Mouse (Mus musculus) kidney, postnatal 0 days (tissue): ENCODE results near the gene Hspa12b. TPM values are rescaled to one million over a fixed set of nuclear protein-coding genes. Genes with fewer than 3 reads are reported as not detected.

Experiments
- ATAC-seq: fragments of 200-750 bp; cut with Nextera tagmentation; replicated peaks from 2 replicates; pipeline ENCODE4 v1.8.0; 2017; ENCODE audit warnings: low read depth, moderate number of reproducible peaks, moderate TSS enrichment, moderate library complexity; ENCODE audit not compliant: low FRiP score
- DNase-seq: peaks from one replicate; pipeline ENCODE4 v3.0.0-alpha.2; 2016; ENCODE audit warnings: low spot score
- H3K27ac ChIP-seq: fragments of 300-500 bp; sonication (generic); 2 replicates; pipeline ENCODE4 v1.5.1; 2014; ENCODE audit warnings: mild to moderate bottlenecking
- H3K27me3 ChIP-seq: fragments of 300-500 bp; sonication (generic); 2 replicates; pipeline ENCODE4 v1.6.1; 2014; ENCODE audit warnings: low read length, mixed read lengths; ENCODE audit not compliant: insufficient read depth
- H3K36me3 ChIP-seq: fragments of 300-500 bp; sonication (generic); 2 replicates; pipeline ENCODE4 v1.6.1; 2014; ENCODE audit warnings: low read length, mixed read lengths; ENCODE audit not compliant: insufficient read depth
- H3K4me1 ChIP-seq: fragments of 300-500 bp; sonication (generic); replicated peaks from 2 replicates; pipeline ENCODE4 v1.6.1; 2014; ENCODE audit warnings: antibody characterized with exemption, low read length, mixed read lengths; ENCODE audit not compliant: insufficient read depth
- H3K4me2 ChIP-seq: fragments of 300-500 bp; sonication (generic); 2 replicates; pipeline ENCODE4 v1.6.1; 2014; ENCODE audit warnings: mild to moderate bottlenecking, low read length, moderate library complexity, mixed read lengths
- H3K4me3 ChIP-seq: fragments of 300-500 bp; sonication (generic); replicated peaks from 2 replicates; pipeline ENCODE4 v1.5.1; 2014; ENCODE audit warnings: low read depth, low read length
- H3K9ac ChIP-seq: fragments of 300-500 bp; sonication (generic); 2 replicates; pipeline ENCODE4 v1.6.1; 2014; ENCODE audit warnings: low read depth, low read length
- H3K9me3 ChIP-seq: fragments of 300-500 bp; sonication (generic); replicated peaks from 2 replicates; pipeline ENCODE4 v1.6.1; 2016; ENCODE audit warnings: low read length, inconsistent platforms, mixed read lengths
- CTCF ChIP-seq: IDR thresholded peaks from 2 replicates; pipeline ENCODE4 v1.5.1; 2016; ENCODE audit warnings: antibody characterized with exemption, low read depth, mild to moderate bottlenecking, moderate library complexity
- WGBS: fragments of 180-500 bp; shearing (Covaris S2); extraction: QIAGEN DNeasy Blood & Tissue Kit; methylation state at CpG from one replicate; pipeline ENCODE4 v1.1.7; 2014; 5-methylcytosine and 5-hydroxymethylcytosine counted together
- polyA plus RNA-seq: library from polyadenylated mRNA; unstranded; fragments of >200 nt; fragmentation: Nextera tagmentation; extraction: Ambion mirVana; gene quantifications from 2 replicates; pipeline ENCODE4 v1.2.1, GENCODE M21; 2015

The Hspa12b gene
- polyA plus RNA-seq, 1 experiment from 2014 or later, result 9.4 TPM

DNA sequence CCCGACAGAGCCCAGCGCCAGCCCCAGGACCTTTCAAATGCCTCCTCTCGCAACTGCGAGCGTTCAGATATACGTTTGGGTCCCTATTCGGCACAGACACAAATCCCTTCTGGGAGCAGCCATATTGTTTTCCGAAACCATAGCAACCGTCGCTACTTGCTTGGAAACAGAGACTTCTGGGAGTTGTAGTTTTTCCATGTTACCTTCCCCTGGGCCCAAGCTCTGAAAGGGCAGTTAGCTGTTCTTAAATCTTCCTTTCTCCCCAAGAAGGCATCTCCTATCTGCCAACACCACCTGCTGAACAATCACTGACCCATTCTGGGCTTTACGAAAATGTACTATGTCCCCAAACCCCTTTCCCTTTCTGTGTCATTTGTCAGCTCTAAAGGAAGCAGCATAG is 47.6 kb downstream of the Hspa12b start:
- H3K4me3 ChIP-seq, result peak overlapping the region; percentile 34
- no peaks in the 10 kb centered on the region for H3K9me3 ChIP-seq
- peak overlapping the region; percentile 81 for H3K27ac ChIP-seq
- no peaks in the 10 kb centered on the region for H3K27me3 ChIP-seq
- no peak for ATAC-seq
- no peak overlapping the region for H3K9ac ChIP-seq
- H3K4me2 ChIP-seq, result peak overlapping the region; percentile 80
- H3K36me3 ChIP-seq, result no peaks in the 10 kb centered on the region
- 6% methylated on average over 11 of the region's 11 CpGs for WGBS
- H3K4me1 ChIP-seq, result peaks cover 33% of the 10 kb centered on the region
- DNase-seq, result peak; percentile 94
- no peak for TF ChIP-seq CTCF

DNA sequence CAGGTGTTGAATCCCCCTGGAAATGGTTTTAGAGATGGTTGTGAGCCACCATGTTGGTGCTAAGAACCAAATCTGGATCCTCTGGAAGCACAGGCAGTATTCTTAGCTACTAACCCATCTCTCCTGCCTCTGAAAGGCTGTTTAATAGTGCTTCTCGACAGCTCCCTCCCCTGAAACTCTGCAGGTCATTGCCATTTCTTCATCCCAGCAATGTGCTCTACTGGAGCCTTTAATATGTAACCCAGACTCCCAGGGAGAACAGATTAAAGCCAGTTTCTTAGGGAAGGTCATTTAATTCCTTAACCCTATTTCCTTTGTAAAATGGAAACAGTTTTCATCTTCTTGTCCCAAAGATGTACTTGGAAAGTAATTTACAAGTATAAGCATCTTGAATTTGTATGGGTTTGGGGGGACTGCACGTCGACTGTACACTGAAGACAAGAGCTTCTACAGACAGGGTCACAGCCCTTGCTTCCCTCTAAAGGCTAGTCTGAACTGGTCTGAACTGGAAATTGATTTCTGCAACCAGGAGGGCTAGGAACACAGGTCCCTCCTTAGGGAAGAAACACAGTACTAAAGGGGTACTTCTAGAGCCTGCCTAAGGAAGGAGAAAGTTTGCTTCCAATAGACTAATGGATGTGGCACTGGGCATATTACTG is 48.3 kb downstream of the Hspa12b start:
- WGBS, result 60% methylated on average over 3 of the region's 3 CpGs
- Histone ChIP-seq H3K27me3 (no peaks in the 10 kb centered on the region), H3K27ac (peak overlapping the region; percentile 81), H3K9ac (no peak overlapping the region), H3K9me3 (no peaks in the 10 kb centered on the region), H3K4me2 (peak overlapping the region; percentile 96; the same call in 1 of the 2 replicates), H3K4me3 (no peak overlapping the region), H3K36me3 (no peaks in the 10 kb centered on the region), H3K4me1 (peaks cover 33% of the 10 kb centered on the region)
- ATAC-seq (no peak), DNase-seq (no peak)
- TF ChIP-seq CTCF, result no peak

DNA sequence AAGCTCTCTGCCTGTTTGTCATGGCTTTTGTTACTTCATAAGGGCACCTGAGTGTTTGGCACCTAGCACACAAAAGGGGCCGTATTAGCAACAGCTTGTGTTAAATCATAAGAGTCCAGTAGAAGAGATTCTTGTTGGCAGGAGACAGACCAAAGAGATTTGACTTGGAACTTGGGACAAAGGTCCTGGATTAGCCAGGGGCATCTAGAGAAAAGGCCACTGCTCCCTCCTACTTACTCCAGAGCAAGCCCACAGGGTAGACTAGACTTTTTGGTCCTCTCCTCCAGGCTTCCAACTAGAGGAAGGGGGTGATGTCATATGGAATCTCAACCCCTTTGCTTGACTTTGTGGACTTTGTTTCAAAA is 48.8 kb downstream of the Hspa12b start:
- peaks cover 33% of the 10 kb centered on the region for H3K4me1 ChIP-seq
- no peaks in the 10 kb centered on the region for H3K27me3 ChIP-seq
- ATAC-seq (no peak), DNase-seq (no peak)
- 76% methylated on average over 1 of the region's 1 CpGs for WGBS
- no peaks in the 10 kb centered on the region for H3K36me3 ChIP-seq
- H3K4me2 ChIP-seq, result peak overlapping the region; percentile 96
- H3K4me3 ChIP-seq, result no peak overlapping the region
- no peaks in the 10 kb centered on the region for H3K9me3 ChIP-seq
- no peak for TF ChIP-seq CTCF
- H3K27ac ChIP-seq, result peak overlapping the region; percentile 81
- H3K9ac ChIP-seq, result peak overlapping the region; percentile 9; the same call in 1 of the 2 replicates

DNA sequence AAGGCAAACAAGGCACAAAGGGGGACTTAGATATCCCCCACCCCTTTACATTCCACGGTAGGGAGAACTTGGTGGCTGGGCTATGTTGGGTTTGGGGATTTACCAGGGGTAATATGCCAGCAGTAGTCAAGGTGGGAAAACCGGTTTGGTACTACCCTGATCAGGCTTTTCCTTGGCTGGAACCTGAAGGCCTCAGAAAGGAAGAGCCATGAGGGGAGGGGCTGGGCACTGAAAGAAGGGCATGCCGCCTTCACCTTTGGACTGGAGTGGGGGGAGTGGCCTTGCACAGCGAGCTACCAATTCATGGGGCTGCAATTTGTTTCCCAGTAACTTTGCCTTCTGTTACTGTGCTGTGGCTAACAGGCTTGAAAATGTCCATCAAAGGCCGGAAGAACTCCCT is 49.4 kb downstream of the Hspa12b start:
- no peaks in the 10 kb centered on the region for H3K36me3 ChIP-seq
- H3K27ac ChIP-seq, result peak overlapping the region; percentile 81
- H3K4me2 ChIP-seq, result peak overlapping the region; percentile 96
- TF ChIP-seq CTCF, result no peak
- no peaks in the 10 kb centered on the region for H3K9me3 ChIP-seq
- 46% methylated on average over 5 of the region's 5 CpGs for WGBS
- H3K4me1 ChIP-seq, result peaks cover 33% of the 10 kb centered on the region
- H3K4me3 ChIP-seq, result no peak overlapping the region
- peak overlapping the region; percentile 9; the same call in 1 of the 2 replicates for H3K9ac ChIP-seq
- ATAC-seq (peak; percentile 30; the same call in 1 of the 2 replicates), DNase-seq (peak; percentile 50)
- no peaks in the 10 kb centered on the region for H3K27me3 ChIP-seq

DNA sequence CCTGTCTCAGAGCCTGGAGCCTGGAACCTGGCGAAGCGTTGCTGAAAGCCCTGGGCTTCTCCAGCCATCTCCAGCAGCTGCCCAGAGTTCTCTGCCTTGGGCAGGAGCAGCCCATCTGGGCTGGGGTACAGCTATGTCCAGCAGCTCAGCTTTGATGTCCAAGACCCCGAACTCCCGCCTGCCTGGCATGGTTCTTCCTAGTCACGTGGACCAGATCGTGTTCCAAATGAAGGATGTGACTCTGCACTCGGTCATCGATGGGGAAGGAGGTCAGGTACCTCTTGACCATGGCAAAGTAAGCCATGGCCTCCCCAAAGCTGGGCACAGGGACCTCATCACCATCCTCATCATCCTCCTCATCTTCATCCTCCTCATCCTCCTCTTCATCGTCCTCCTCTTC is 50.9 kb downstream of the Hspa12b start:
- DNase-seq (no peak), ATAC-seq (no peak)
- H3K4me1 ChIP-seq, result peaks cover 33% of the 10 kb centered on the region
- peak overlapping the region; percentile 71; the same call in 1 of the 2 replicates for H3K27ac ChIP-seq
- no peaks in the 10 kb centered on the region for H3K9me3 ChIP-seq
- no peak for TF ChIP-seq CTCF
- peak overlapping the region; percentile 44; the same call in 1 of the 2 replicates for H3K9ac ChIP-seq
- H3K4me3 ChIP-seq, result peak overlapping the region; percentile 69
- no peaks in the 10 kb centered on the region for H3K27me3 ChIP-seq
- H3K4me2 ChIP-seq, result peak overlapping the region; percentile 96
- no peaks in the 10 kb centered on the region for H3K36me3 ChIP-seq
- 61% methylated on average over 9 of the region's 9 CpGs for WGBS

DNA sequence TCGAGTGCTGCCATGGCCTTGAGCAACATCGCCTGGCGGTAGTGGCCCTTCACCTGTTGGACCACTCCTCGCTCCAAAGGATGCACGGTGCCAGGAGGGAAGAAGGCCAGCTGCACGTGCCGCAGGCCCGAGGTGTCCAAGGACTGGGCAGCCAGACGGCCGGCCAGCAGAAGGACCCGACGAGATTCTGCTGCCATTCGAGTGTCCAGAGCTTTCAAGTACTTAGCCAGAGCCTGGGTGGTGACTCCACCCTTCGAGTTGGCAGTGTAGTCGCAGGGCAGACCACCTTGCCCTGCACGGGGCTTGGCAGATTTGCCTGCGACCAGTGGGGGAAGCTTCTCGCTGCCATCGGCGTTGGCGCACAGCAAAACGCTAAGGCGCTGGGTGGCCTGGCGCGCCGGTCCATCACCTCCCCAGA is 51.8 kb downstream of the Hspa12b start:
- DNase-seq (no peak), ATAC-seq (no peak; the same call in 1 of the 2 replicates)
- no peak for TF ChIP-seq CTCF
- peak overlapping the region; percentile 97; the same call in 1 of the 2 replicates for H3K27ac ChIP-seq
- peak overlapping the region; percentile 96 for H3K4me2 ChIP-seq
- 22% methylated on average over 26 of the region's 26 CpGs for WGBS
- H3K4me1 ChIP-seq, result peaks cover 33% of the 10 kb centered on the region
- H3K9me3 ChIP-seq, result no peaks in the 10 kb centered on the region
- H3K9ac ChIP-seq, result peak overlapping the region; percentile 98
- no peaks in the 10 kb centered on the region for H3K27me3 ChIP-seq
- H3K36me3 ChIP-seq, result no peaks in the 10 kb centered on the region
- peak overlapping the region; percentile 69 for H3K4me3 ChIP-seq
